Mouse (Mus musculus): ENCODE results near the gene Fgfr4. TPM values are rescaled to one million over a fixed set of nuclear protein-coding genes. Genes with fewer than 3 reads are reported as not detected.
A peak's percentile ranks its signal among the peaks of the same experiment; 100 is the strongest.
"Not testable (repeated sequence)": the region's sequence is repeated elsewhere in the genome, so short reads cannot be mapped to it uniquely, and the experiment has no call there.

Fgfr4 gene
- polyA plus RNA-seq, 1 experiment: not detected

- H3K27ac ChIP-seq (ENCODE audit: control insufficient read depth, insufficient read depth, low read depth, low read length, poor library complexity): peak overlapping the region; percentile 28; the same call in 1 of the 2 replicates
- 2% methylated on average over 34 of the region's 34 CpGs for WGBS
- peak; percentile 68 for TF ChIP-seq CTCF (IDR thresholded peaks at IDR 0.05; ENCODE audit: control insufficient read depth, insufficient read depth, low read length)
- TF ChIP-seq POLR2A (IDR thresholded peaks at IDR 0.05; ENCODE audit: borderline replicate concordance, control insufficient read depth, low read depth, low read length): peak; percentile 62; the same call in 1 of the 2 replicates
- no peaks in the 10 kb centered on the region for H3K4me1 ChIP-seq (ENCODE audit: control insufficient read depth, insufficient read depth, low read length)
- peak overlapping the region; percentile 82 for H3K4me3 ChIP-seq (replicated peaks; ENCODE audit: control insufficient read depth, low read depth, low read length)
These were observed 37.9 kb downstream of the Fgfr4 start for GRCm38 (mm10) chr13:55190121-55190868.

- no peaks in the 10 kb centered on the region for H3K4me1 ChIP-seq (ENCODE audit: control insufficient read depth, insufficient read depth, low read length)
- TF ChIP-seq CTCF (IDR thresholded peaks at IDR 0.05; ENCODE audit: control insufficient read depth, insufficient read depth, low read length) (no peak), POLR2A (IDR thresholded peaks at IDR 0.05; ENCODE audit: borderline replicate concordance, control insufficient read depth, low read depth, low read length) (no peak)
- H3K27ac ChIP-seq (ENCODE audit: control insufficient read depth, insufficient read depth, low read depth, low read length, poor library complexity): no peak overlapping the region
- no peak overlapping the region for H3K4me3 ChIP-seq (replicated peaks; ENCODE audit: control insufficient read depth, low read depth, low read length)
- 82% methylated on average over 5 of the region's 5 CpGs for WGBS
These were observed 39.1 kb downstream of the Fgfr4 start for GRCm38 (mm10) chr13:55191535-55191934.

- WGBS: 88% methylated on average over 4 of the region's 4 CpGs
- H3K4me3 ChIP-seq (replicated peaks; ENCODE audit: control insufficient read depth, low read depth, low read length); H3K4me1 ChIP-seq (ENCODE audit: control insufficient read depth, insufficient read depth, low read length); H3K27ac ChIP-seq (ENCODE audit: control insufficient read depth, insufficient read depth, low read depth, low read length, poor library complexity): not testable (repeated sequence)
These were observed 50.3 kb downstream of the Fgfr4 start for GRCm38 (mm10) chr13:55202758-55203157.

- 88% methylated on average over 9 of the region's 9 CpGs for WGBS
- H3K4me3 ChIP-seq (replicated peaks; ENCODE audit: control insufficient read depth, low read depth, low read length): no peak overlapping the region
- TF ChIP-seq POLR2A (IDR thresholded peaks at IDR 0.05; ENCODE audit: borderline replicate concordance, control insufficient read depth, low read depth, low read length): no peak
- no peak for TF ChIP-seq CTCF (IDR thresholded peaks at IDR 0.05; ENCODE audit: control insufficient read depth, insufficient read depth, low read length)
- no peaks in the 10 kb centered on the region; the same call in 1 of the 2 replicates for H3K4me1 ChIP-seq (ENCODE audit: control insufficient read depth, insufficient read depth, low read length)
- H3K27ac ChIP-seq (ENCODE audit: control insufficient read depth, insufficient read depth, low read depth, low read length, poor library complexity): no peak overlapping the region
These were observed 51.3 kb downstream of the Fgfr4 start for GRCm38 (mm10) chr13:55203740-55204139.

GRCm38 (mm10) chr13:55204667-55205389, 52.4 kb downstream of the Fgfr4 start:
- 40% methylated on average over 8 of the region's 11 CpGs for WGBS
- H3K4me3 ChIP-seq (replicated peaks; ENCODE audit: control insufficient read depth, low read depth, low read length): no peak overlapping the region

GRCm38 (mm10) chr13:55205448-55206205, 53.2 kb downstream of the Fgfr4 start:
- H3K27ac ChIP-seq (ENCODE audit: control insufficient read depth, insufficient read depth, low read depth, low read length, poor library complexity): no peak overlapping the region
- H3K4me3 ChIP-seq (replicated peaks; ENCODE audit: control insufficient read depth, low read depth, low read length): no peak overlapping the region
- 87% methylated on average over 6 of the region's 6 CpGs for WGBS
- H3K4me1 ChIP-seq (ENCODE audit: control insufficient read depth, insufficient read depth, low read length): peaks cover 2% of the 10 kb centered on the region
- TF ChIP-seq POLR2A (IDR thresholded peaks at IDR 0.05; ENCODE audit: borderline replicate concordance, control insufficient read depth, low read depth, low read length): no peak
- no peak for TF ChIP-seq CTCF (IDR thresholded peaks at IDR 0.05; ENCODE audit: control insufficient read depth, insufficient read depth, low read length)

More at GRCm38 (mm10) chr13:55204667-55205389, 52.4 kb downstream of the Fgfr4 start:
- Histone ChIP-seq H3K4me1 (ENCODE audit: control insufficient read depth, insufficient read depth, low read length) (peaks cover 2% of the 10 kb centered on the region), H3K27ac (ENCODE audit: control insufficient read depth, insufficient read depth, low read depth, low read length, poor library complexity) (no peak overlapping the region)
- no peak for TF ChIP-seq POLR2A (IDR thresholded peaks at IDR 0.05; ENCODE audit: borderline replicate concordance, control insufficient read depth, low read depth, low read length)
- no peak for TF ChIP-seq CTCF (IDR thresholded peaks at IDR 0.05; ENCODE audit: control insufficient read depth, insufficient read depth, low read length)

- Histone ChIP-seq H3K27ac (ENCODE audit: control insufficient read depth, insufficient read depth, low read depth, low read length, poor library complexity) (no peak overlapping the region), H3K4me1 (ENCODE audit: control insufficient read depth, insufficient read depth, low read length) (peaks cover 4% of the 10 kb centered on the region), H3K4me3 (replicated peaks; ENCODE audit: control insufficient read depth, low read depth, low read length) (no peak overlapping the region)
- TF ChIP-seq CTCF (IDR thresholded peaks at IDR 0.05; ENCODE audit: control insufficient read depth, insufficient read depth, low read length) (no peak), POLR2A (IDR thresholded peaks at IDR 0.05; ENCODE audit: borderline replicate concordance, control insufficient read depth, low read depth, low read length) (no peak)
- 85% methylated on average over 13 of the region's 13 CpGs for WGBS
These were observed 56.6 kb downstream of the Fgfr4 start for GRCm38 (mm10) chr13:55208837-55209648.

Data from bone marrow, adult 2 months (tissue).